Comparison of ENCODE assay signal across 8 mouse cellular contexts in the genomic region with DNA sequence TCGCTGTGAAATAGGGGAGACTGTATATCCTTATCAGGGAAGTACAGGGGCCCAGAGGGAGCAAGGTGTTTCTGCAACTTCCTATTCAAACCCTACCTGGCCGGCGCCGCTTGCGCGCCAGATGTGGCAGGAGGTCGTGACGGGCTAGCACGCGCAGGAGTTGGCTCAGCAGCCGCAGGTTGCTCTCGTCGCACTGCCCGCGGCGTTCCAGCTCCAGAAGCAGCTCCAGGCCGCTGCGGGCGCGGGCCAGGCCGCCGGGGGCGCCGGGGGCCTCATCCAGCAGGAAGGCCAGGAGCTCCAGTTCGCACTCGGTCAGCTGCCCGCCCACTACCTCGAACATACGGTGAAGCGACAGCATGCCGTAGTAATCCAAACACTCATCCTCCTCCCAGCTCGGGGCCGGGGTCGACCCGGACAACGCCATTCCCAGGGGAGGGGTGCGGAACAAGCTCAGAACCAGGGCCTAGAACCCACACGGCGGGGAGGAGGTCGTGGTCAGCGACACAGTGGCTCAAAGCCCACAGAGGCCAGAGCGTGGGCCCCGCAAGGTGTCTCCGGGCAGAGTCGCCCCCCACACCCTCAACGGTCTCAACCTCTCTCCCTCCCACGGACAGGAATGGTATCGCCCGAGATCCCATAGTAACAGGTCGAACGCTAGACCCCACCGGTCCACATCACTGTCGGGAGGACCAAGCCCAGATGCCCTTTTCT. TPM values are rescaled to one million over a fixed set of nuclear protein-coding genes. Genes with fewer than 3 reads are reported as not detected.
DNase-seq lines count a peak whose midpoint lies in the region; ATAC-seq lines count a peak whose summit lies in the region.

No protein-coding gene starts in this region.

- no peaks in the 10 kb centered on the region for H3K9me3 ChIP-seq in heart, embryonic 11.5 days (replicated peaks; ENCODE audit: control insufficient read depth, low read length)

- peak overlapping the region; percentile 96 for H3K4me2 ChIP-seq in heart, embryonic 11.5 days

- peak overlapping the region; percentile 84 for H3K4me3 ChIP-seq in heart, embryonic 11.5 days (ENCODE audit: low read depth, low read length)

- DNase-seq in 3134 (ENCODE audit: extremely low read depth, insufficient read length, low spot score), result peak; percentile 82
- DNase-seq in MEL-GATA-1-ER (ENCODE audit: extremely low read depth, low read depth), result peak; percentile 52
- peak; percentile 57 for DNase-seq in kidney, postnatal 10 days
- peak; percentile 22 for DNase-seq in lung, postnatal 25 days (ENCODE audit: low spot score)
- peak; percentile 60 for DNase-seq in retina, postnatal 7 days (ENCODE audit: low read depth, low spot score)
- peak; percentile 40 for DNase-seq in urinary bladder, postnatal 25 days (ENCODE audit: low spot score)

- no peaks in the 10 kb centered on the region; the same call in 1 of the 2 replicates for H3K36me3 ChIP-seq in heart, embryonic 11.5 days (ENCODE audit: control insufficient read depth, insufficient read depth, low read length)

- peak overlapping the region; percentile 81 for H3K27ac ChIP-seq in heart, embryonic 11.5 days (ENCODE audit: low read depth, low read length)

- no peaks in the 10 kb centered on the region for H3K27me3 ChIP-seq in heart, embryonic 11.5 days (ENCODE audit: control insufficient read depth, insufficient read depth, low read length)

- H3K9ac ChIP-seq in heart, embryonic 11.5 days (ENCODE audit: low read depth, low read length), result peak overlapping the region; percentile 90

- under 1% methylated on average over 53 of the region's 53 CpGs for WGBS in heart, embryonic 11.5 days (ENCODE audit: insufficient replicate concordance)

- ATAC-seq in common myeloid progenitor, adult 5-6 weeks (replicated peaks; ENCODE audit: low read depth, poor library complexity, severe bottlenecking), result peak; percentile 15; the same call in 1 of the 2 replicates
- no peak; the same call in 1 of the 2 replicates for ATAC-seq in heart, embryonic 11.5 days (replicated peaks; ENCODE audit: insufficient number of reproducible peaks, low FRiP score, low TSS enrichment)

- H3K4me1 ChIP-seq in heart, embryonic 11.5 days (ENCODE audit: control insufficient read depth, insufficient read depth, low read length), result peaks cover 24% of the 10 kb centered on the region

RNA-seq across cellular contexts. Expression of a gene that starts 1.6 kb away (rescaled TPM):
- total RNA-seq in common myeloid progenitor, adult 5-6 weeks (2017), result 16.4 and 17.6 TPM in 2 replicates
- polyA plus RNA-seq in heart, embryonic 11.5 days (2014; fragmentation: Nextera tagmentation; extraction: Ambion mirVana), result 5.3 and 6.7 TPM in 2 replicates

RNA-seq across cellular contexts. Expression of a gene that starts 2.4 kb away (rescaled TPM):
- total RNA-seq in common myeloid progenitor, adult 5-6 weeks (2017), result 8.3 and 10.2 TPM in 2 replicates
- 2.3 and 2.7 TPM in 2 replicates for polyA plus RNA-seq in heart, embryonic 11.5 days (2014; fragmentation: Nextera tagmentation; extraction: Ambion mirVana)

RNA-seq across cellular contexts. Expression of a gene that starts 18.8 kb away (rescaled TPM):
- 50.5 and 58.1 TPM in 2 replicates for total RNA-seq in common myeloid progenitor, adult 5-6 weeks (2017)
- polyA plus RNA-seq in heart, embryonic 11.5 days (2014; fragmentation: Nextera tagmentation; extraction: Ambion mirVana), result 10.4 and 11.6 TPM in 2 replicates

RNA-seq across cellular contexts. Expression of a gene that starts 31.7 kb away (rescaled TPM):
- total RNA-seq in common myeloid progenitor, adult 5-6 weeks (2017), result 8.9 and 10.9 TPM in 2 replicates
- 20.5 and 25.0 TPM in 2 replicates for polyA plus RNA-seq in heart, embryonic 11.5 days (2014; fragmentation: Nextera tagmentation; extraction: Ambion mirVana)

RNA-seq across cellular contexts. Expression of a gene that starts 39.3 kb away (rescaled TPM):
- 3.8 and 4.7 TPM in 2 replicates for total RNA-seq in common myeloid progenitor, adult 5-6 weeks (2017)
- polyA plus RNA-seq in heart, embryonic 11.5 days (2014; fragmentation: Nextera tagmentation; extraction: Ambion mirVana), result 0.68 and 0.83 TPM in 2 replicates

Comparison
In these comparisons a context has a peak if more than half of its experiments do, and no peak if none do; other contexts are left out.
1. DNase-seq: peak in every context shown above with its lines; median percentile 82 in 3134; 60 in retina, postnatal 7 days; 57 in kidney, postnatal 10 days; 52 in MEL-GATA-1-ER; 40 in urinary bladder, postnatal 25 days; 22 in lung, postnatal 25 days.